Mouse (Mus musculus) left cerebral cortex, postnatal 36 days (tissue): ENCODE results near the gene Sec22b. TPM values are rescaled to one million over a fixed set of nuclear protein-coding genes. Genes with fewer than 3 reads are reported as not detected.
A peak's percentile ranks its signal among the peaks of the same experiment; 100 is the strongest.

Source experiments
- DNase-seq, 2 experiments: peaks; one replicate each; pipeline ENCODE4 v3.0.0; 2021 to 2022; ENCODE audit warnings: low spot score in 2 of 2, mixed read lengths in 1 of 2
- intact Hi-C: fragments of 180-260 bp; cut with DNase I; formaldehyde crosslinking; loops from one replicate; pipeline ENCODE4 v1.15.1; 2025
- total RNA-seq, 2 experiments: library from RNA; stranded (reverse); gene quantifications; 2 replicates each; pipeline ENCODE4 v1.2.3; 2021

The Sec22b gene
- total RNA-seq: 10 to 100 TPM; 72.5 to 79.6 TPM

DNA sequence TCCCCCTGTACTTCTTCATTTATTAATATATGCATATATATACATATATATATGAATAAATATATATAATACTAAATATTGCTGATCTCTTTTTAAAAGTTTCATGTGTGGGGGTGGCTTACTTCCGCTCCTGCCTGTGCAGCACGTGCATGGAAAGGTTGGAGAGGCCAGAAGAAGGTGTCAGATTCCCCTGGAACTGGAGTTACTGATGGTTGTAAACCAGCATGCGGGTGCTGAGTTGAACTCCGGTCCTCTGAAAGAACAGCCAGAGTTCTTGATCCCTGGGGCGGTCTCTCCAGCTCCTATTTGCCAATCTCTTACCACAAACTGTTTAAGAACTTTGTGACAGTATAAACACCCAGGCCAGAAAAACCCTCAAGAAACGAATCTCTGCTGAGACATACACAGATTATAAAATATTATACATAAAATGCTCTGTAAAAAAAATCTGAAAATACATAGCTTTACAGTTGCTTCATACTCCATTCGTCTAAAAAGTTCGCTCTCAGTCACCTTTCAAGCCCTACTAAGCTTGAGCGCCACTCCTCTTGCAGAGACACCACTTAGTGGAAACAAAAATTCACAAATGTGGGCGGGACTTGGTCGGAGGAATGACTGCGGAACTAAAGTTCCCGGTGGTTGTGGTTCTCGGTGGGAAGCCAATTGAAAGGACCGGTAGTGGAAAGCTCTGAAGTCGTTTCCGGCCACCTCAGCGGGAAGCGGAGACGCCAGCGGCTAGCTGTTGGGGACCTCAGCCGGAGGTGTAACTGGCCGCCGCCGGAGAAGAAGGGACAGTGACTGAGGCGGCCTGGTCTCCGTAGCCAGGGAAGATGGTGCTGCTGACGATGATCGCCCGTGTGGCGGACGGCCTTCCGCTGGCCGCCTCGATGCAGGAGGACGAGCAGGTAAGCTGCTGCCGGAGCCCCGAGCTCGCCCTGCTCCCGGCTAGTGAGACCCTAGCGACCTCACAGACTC is at the start of gene Sec22b:
Gene Sec22b, plus strand, starts transcription at position 675 of the 975 bp plus-strand sequence.
- intact Hi-C loops: no loop called here
- peak; percentile 89 to 90 for DNase-seq

DNA sequence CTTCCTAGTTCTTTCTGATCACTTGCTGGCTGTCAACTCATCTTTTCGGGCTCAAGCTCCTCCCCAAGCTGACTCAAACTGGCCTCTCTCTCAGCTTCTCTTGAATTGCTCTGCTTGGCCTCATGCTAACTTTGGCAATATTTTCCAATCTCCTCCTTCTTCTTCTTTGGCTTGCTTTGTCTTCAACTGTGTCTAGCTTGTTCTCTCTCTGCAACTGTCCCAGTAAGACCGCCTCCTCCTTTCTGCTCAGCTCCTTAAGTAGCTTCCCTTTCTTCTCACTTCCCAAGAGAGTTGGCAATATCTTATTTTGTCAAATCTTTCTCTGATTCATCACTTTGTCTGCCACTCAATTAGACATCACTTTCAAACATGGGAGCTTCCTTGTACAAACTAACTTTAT is 49.2 kb upstream of the Sec22b start:
- no peak for DNase-seq
- intact Hi-C loops: no loop called here

DNA sequence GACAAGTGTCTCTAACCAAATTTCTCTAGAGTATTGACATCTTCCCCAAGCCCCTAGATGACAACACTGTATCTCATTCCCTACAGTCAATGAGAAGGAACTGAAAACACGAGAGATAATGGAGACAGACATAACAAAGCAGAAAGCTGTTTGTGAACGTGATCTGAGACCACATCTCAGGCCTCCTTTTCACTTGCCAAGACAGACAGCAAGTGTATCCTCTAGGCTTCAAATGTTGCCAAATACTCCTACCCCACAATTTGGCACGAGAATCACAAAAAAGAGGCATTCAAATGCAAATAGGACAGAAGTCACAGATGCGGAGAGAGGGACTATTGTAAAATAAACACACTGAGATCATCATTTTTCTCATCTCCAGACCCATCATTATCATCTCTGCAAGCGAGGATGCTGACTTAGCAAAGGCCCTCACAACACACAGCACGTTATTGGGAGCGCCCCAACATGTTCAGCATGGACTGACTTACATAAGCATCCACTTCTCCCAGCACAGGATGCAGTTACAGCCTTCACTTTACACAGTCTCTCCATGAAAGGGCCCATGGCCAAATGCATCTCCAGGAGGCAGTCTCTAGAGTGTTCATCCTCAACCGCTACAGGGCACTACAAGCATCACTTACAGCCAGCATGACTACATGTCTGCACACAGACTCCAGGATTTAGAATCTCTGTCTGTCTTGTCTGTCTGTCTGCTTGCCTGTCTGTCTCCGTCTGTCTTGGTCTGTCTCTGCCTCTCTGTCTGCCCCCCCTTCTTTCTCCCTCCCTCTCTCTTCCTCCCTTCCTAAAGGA is 46.2 kb upstream of the Sec22b start:
- intact Hi-C loops: no loop called here
- peak; percentile 66 to 67 for DNase-seq

DNA sequence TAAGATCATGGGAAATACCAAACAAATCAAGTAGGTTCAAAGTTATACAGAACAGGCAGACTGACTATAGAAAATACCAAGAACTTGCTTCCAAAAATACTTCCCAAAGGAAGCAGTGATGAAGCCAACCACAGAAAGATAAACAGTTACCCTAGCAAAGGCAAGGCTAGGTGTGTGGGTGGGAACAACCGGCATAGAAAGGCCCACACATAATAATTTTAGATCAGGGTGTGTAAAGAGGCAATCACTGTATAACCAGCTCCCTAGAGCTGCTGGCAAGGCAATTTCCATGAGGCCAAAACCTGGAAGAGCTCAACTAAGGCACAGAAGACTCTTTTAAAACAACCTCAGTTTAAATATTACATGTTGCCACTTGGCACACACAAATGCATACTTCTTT is 41.6 kb upstream of the Sec22b start:
- intact Hi-C loops: no loop called here
- DNase-seq: peak; percentile 36 to 42

DNA sequence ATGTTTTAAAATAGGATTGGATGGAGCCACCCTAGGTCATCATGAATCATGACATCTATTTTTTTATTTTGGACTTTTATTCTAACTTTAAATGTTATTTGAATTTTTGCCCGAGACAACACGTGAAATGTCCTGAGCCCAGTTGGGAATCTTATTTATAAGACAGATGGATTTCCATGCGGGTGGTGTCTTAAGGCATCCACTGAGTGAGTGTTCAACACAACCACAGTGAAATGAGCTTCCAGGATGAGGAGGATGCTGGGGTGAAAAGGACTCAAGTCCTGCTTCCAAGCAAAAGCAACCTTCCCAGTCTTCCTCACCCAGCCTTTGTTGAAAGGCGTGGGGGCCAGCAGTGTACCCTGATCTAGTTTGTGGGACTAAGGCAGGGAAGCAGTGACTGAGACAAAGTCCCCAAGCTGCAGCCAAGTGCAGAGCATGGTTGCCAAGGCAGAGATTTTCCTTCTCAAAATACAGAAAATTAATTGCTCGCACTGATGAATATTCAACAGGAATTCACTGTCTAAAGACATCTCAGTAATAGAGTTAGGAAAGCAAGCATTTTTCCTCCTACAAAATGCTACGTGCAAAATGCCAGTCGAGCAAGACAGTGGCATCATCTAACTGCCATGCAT is 40.1 kb upstream of the Sec22b start:
- intact Hi-C loops: no loop called here
- DNase-seq: no peak

DNA sequence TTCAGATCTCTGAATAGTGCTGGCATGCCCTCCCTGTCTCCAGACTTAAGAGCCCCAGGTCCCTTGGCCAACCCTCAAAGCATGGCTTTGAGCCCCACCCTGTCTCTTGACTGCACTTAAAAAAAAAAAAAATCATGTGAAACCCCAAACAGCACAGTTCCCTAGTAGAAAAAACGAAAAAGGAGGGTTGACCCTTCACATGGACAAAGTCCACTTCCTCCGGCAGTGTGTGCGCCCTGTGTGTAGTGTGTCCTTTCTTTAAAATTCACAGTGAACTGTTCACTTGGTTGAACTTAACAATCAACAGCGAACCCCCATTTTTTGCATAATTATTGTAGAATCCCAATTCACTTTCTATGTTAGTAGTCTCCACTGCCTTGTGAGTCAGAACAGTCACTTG is 34.3 kb upstream of the Sec22b start:
- DNase-seq: no peak
- intact Hi-C loops: loop anchor here (5.0 kb wide), 1 partner anchor 99 kb away; no protein-coding TSS in a partner anchor

DNA sequence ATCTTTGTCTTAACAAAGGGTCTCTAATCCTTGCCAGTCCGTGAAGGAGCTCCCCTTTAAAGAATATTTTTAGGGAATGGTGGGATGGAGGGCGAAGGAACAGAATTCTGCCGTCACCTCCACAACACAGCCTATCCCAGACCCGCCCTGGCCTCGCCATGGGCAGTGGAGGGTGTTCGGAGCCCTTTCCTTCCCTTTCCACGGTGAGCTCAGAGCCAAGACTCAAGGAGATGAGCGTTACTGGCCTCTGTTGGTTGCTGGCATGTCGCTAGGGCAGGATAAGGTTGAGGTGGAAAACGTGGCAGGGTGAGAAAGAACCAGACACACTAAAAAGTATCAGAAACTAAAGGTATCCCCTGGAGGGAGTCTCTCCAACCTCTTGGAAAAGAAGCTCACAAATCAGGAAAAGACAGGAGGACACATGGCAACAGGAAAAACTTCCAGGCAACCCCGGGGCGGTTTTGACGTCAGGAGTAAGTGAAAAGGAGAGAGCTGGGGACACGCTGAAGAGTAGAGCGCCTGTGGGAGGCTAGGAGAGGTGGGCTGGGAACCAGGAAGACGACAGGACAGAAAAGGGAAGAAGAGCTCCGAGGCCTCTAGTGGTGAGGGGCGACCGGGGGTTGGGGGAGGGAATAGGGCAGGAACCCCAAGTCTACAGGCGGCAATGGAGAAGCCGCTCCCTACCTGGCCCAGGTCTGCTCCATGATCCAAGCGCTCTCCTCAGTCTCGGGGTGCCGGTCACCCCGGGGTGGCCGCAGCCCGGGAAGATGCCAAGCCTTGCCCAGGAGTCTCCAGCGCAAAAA is 33.6 kb upstream of the Sec22b start:
- intact Hi-C loops: loop anchor here (5.0 kb wide), 1 partner anchor 100 kb away; no protein-coding TSS in a partner anchor
- peak; percentile 56 to 59 for DNase-seq

DNA sequence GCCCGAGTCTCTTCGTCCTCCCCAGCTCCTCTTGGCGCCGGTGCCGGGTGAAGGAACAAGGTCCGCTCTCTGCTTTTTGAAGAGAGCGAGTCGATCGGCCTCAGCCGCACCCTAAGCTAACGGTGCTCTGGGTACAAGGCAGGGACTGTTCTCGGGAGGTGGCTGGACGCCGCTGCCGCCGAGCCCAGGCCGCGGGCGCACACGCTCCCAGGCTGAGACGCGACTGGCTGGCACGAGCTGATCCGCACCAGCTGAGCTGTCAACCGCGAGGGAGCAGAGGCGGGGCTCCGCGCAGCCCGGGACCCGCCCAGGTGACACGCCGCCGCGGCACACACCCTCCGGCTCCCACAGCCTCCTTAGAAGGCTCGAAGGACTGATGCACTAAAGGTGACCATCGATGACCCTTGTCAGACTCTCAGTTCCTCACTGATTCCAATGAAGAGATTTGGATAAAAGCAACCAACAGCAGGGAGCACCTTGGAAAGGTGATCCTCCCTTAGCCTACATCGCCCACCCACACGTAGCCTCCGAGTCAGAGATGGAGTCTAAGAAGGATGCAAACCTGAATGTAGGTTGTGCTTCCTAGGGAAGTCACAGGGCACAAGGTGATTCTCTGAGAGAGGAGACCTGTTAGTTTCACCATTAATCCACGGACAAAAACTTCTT is 32.8 kb upstream of the Sec22b start:
- intact Hi-C loops: loop anchor here (5.0 kb wide), 1 partner anchor 101 kb away; no protein-coding TSS in a partner anchor
- DNase-seq: peak; percentile 79 to 84

DNA sequence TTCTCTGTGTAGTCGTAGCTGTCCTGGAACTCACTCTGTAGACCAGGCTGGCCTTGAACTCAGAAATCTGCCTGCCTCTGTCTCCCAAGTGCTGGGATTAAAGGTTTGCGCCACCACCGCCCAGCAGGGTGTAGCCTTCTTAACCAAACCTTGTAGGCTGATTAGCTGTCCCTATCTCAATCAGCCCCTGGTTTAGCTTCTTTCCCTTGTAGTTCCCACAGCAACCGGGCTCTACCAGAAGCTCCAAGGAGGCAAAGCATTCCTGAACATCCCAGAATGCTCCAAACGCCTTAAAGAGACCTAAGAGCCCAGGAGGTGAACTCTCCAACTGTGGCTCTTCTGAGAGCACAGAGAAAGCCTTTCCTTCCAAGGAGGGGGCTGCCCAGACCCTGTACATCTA is 32.3 kb upstream of the Sec22b start:
- intact Hi-C loops: loop anchor here (5.0 kb wide), 1 partner anchor 101 kb away; no protein-coding TSS in a partner anchor

DNA sequence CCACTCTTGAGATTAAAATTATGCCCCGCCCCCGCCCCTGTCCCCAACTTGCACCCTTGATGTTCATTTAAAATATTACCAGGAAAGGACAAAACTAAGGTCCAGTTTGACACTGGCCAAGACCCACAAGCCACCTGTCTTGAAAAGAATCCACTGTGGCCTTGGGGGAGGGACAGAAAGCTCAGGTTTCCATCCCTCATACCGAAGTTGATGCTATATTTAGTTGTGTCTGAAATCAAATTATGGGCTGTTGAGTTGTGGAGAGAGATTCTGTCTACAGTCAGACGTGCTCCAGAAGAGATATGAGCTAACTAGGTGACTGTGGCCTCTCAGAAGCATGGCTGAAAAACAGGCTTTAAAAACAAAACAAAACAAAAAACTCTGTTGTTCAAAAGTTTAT is 31.3 kb upstream of the Sec22b start:
- intact Hi-C loops: loop anchor here (5.0 kb wide), 1 partner anchor 102 kb away; no protein-coding TSS in a partner anchor
- no peak for DNase-seq

More for the DNA sequence above, 32.3 kb upstream of the Sec22b start:
- no peak for DNase-seq

DNA sequence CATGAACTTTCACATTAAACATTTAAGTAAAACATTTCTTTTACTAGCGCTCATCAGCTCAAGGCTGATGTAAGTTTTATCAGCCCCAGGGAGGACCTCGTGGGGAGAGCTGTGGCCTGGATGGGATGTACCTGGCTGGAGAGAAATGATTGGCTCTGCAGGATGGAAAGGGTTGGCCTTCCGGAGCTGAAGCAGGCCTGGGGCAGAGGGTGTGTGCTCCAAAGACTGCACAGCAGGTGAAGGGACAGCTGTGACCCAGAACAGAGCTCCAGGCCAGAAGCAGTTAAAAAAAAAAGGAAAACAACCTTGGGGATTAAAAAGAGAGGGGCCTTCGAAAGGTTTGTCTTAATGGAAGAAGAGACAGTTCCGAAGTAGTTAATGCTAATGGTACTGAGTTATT is 26.2 kb upstream of the Sec22b start:
- no peak for DNase-seq
- intact Hi-C loops: loop anchor here (5.0 kb wide), 1 partner anchor 192 kb away; no protein-coding TSS in a partner anchor

DNA sequence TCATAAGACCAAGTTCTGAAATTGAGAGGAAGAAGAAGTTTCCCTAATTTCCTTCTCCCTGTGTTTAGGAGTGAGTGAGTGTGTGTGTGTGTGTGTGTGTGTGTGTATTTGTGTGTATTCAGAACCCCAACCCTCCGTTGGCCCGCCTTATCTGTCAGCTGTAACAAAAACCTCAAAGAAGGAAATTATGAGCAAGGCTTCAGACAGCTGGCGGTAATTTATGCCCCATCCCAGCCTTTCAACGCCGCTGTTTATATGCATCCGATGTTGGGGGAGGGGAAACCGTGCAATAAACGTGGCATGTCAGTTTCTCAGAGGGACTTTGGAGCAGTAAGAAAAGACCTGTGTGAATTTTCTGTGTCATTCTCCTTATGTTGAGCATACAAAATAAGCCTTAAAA is 24.7 kb upstream of the Sec22b start:
- intact Hi-C loops: loop anchor here (5.0 kb wide), 1 partner anchor 194 kb away; no protein-coding TSS in a partner anchor

DNA sequence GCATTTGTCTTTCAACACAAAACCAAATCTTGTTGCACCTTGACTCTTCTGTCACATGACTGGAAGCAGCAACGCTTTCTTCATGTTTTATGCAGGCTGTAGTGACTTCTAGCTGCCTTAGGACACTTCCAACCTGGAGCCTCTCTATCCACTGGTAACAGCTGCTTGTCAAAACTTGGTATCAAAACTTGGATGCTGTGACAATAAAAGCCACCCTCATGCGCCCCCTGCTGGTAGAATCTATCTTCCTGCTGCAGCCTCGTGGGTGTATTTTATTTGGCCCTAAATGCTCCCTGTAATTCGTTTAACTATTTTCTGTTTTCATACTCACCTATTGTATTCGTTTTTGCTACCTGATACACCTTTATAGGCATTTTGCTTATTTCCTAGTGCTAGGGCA is 21.8 kb upstream of the Sec22b start:
- DNase-seq: peak; percentile 61
- intact Hi-C loops: loop anchor here (5.0 kb wide), 1 partner anchor 197 kb away; no protein-coding TSS in a partner anchor

More for the DNA sequence above, 24.7 kb upstream of the Sec22b start:
- DNase-seq: no peak

DNA sequence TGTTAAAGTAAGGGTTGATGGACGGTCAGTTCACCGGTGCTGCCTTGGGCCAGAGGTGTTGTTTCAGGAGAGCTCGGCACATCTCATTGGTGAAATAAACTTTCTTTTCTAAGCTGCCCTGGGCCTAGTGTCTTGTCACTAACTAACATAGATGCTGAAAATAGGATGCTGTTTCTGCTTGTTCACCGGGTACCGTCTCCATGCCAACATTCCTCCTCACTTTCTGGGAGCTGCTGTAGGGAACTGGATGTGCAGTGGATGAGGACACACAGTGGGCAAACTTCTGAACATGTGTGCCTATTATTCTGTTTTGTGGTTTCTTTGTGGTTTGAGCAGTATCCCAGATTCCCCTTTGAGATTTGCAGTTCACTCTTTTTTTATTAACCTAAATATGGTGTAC is 19.4 kb upstream of the Sec22b start:
- intact Hi-C loops: no loop called here
- peak; percentile 44 to 46 for DNase-seq

DNA sequence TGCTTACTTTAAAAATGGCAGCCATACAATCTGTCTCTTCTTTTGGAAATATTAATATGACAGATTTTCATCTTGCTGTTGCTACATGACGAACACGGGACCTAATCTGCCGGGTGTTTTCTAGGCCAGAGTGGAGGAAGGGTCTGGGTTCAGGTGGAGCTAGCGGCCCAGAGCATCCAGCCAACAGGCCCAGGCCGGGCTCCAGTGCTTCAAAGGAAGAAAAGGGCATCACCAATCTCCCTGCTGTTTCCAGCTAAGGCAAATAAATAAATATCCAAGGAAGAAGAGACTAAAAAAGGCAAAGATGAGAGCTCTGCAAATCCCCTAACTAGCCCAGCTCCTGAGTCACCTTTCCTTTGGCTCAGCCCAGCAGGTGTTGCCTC is 13.2 kb upstream of the Sec22b start:
- peak in 1 of 2 experiments; percentile 23 for DNase-seq
- intact Hi-C loops: loop anchor here (5.0 kb wide), 1 partner anchor 120 kb away; no protein-coding TSS in a partner anchor

DNA sequence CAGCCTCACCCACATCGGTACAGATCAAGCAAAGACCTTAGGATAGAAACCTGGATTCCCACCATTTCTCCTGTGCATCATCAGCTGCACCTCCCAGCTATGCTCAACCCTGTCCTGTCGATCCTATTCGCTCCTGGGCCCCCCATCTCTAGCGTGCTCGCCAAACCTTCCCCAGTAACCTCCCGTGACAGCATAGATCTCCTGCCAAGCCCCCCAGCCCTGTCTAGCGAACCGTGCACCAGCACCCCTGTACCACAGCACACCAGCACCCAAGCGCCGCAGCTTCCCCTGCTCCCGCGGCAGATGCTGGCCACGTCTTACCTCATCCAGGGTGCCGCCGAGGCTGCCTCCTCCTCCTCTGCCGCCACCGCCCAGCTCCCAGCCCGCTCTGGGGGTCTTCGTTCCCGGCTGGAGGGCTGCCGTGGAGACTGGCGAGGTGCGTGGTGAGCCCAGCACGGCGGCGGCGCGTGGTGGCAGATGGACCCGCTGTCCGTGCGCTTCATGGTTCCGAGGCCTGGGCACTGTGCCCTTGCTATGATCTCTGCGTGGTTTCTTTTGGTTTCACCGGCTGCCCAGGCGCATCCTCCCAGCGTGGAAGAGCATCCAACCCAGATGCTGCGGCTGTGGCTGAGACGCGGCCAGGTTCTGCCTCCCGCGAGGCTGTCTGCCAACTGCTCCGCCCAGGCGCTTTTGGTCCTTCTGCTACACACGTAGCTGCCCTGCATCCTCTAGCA is 12.7 kb upstream of the Sec22b start, which contains the start of gene Pde4dip:
Gene Pde4dip, minus strand, starts transcription at position 540 of the 734 bp plus-strand sequence.
- intact Hi-C loops: loop anchor here (5.0 kb wide), 1 partner anchor 121 kb away; no protein-coding TSS in a partner anchor
- DNase-seq: peak; percentile 75 to 84

DNA sequence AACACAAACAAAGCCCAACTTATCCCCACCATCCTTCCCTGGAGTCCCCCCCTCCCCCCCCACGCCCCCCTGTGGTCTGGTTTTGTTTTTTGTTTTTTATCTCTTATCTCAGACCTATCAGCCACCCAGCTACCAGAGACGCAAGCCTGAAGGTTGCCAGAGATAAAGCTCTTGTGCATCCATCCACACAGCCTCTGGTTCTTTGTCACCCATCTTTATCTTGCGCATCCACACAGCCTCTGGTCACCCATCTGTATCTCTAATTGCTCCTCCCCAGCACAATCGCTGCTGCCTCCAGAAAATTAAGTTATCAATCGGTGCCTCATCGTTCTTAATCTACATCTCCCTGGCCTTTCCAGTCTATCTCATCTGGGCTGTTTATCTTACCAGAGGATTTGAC is 10.8 kb upstream of the Sec22b start:
- intact Hi-C loops: no loop called here
- DNase-seq: no peak
